Mouse (Mus musculus) testis, postnatal 10 days (tissue): Measurements from ENCODE around the gene Tmem248.

ENCODE experiments used
- DNase-seq: peaks from one replicate; pipeline ENCODE4 v3.0.0; 2021; ENCODE audit warnings: low spot score

Tmem248 gene

DNA sequence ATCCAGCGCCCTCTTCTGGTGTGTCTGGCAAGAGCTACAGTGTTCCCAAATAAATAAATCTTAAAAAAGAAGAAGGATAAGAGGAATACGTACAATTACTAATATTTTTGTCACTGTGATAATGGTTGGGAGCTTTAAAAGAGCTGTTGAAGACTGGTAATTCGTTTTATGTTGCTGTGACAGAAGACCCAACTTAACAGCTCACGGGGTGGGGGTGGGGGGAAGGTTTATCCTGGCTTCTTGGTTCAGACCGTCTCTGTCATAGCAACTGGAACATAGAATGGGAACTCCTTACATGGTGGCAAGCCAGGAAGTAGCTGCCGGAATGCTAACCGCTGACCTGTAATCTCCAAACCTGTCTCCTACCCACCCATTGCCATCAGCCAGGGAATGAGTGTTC, at the start of gene Tmem248:
TSS of gene Tmem248 (plus strand) at position 301 of the 400 bp plus-strand sequence.
- no peak for DNase-seq

DNA sequence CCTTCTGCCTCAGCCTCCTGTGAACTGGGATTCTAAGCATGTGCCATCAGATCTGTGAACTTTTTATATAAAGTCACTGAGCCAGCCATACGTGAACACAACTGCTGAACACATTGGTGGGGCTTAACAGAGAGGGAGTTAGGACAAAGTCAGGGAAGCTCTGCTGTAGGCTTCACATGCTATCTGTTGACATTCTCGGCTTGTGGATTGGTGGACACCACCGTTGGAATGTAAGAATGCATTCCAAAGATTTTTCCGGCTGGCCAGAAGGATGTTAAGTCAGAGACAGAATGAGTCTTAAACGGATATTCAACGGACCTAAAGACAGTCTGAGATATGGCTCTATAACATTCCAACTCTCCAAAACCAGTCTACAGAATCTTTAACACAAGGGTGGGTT, 47.8 kb upstream of the Tmem248 start:
- DNase-seq, result no peak

DNA sequence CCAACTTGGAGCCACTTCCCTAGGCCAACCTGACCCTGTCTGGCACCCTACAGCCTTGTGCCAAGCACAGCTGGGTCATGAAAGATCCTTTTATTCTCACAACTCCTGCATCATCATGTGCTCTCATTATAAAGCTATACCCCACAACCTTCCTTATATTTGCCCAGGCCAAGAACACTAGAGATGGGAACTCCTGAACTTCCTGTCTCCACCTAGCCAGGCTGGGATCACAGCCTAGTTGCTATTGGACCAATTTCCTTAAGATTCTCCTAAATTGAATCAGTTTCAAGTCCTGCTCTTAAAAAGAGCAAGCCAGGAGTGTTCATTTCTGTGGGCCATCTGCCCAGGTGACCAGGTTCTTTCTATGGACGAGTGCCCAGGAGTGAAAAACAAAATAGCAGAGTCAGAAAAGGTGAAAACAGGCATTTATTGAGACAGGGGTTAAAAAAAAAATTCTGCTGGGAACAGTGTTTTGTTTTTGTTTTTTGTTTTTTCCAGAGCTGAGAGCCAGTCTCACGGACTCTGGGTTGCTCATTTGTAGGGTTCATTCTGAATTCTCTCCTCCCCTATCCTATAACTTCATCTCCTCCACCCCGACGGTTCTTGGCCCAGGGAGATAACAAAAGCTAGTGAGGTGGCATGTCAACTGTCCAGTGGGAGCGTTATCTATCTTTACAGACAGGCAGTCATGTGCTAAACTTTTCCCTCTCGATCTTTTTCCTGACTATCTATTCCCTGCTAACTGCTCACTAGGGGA, 46.0 kb upstream of the Tmem248 start:
- no peak for DNase-seq

DNA sequence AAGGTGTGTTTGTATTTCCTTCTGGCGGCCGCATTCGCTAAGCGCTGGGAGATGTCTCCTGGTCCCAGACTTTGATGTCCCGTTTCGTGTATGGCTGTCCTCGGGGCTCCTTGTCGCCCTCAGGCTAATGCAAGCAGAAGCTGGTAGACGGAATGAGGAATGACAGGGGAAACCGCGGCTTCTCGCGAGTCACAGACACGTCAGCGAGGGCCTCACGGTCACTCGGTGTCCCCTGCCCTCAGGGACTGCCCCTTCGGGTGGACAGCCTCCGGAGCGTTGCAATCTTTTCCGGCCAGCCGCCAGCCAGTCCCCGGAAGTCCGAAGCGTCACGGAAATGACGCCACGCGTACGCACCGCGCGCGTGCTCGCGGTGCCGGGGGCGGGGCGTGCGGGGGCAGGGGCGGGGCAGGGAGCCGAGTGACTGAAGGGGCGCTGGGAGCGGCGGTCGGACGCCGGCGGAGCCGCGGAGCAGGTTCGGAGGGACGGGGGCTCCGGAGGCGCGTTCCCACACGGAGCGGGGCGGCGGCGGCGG, 45.4 kb upstream of the Tmem248 start, which contains the start of gene Rabgef1:
TSS of gene Rabgef1 (plus strand) at position 376 of the 532 bp plus-strand sequence.
- DNase-seq, result peak; percentile 95

DNA sequence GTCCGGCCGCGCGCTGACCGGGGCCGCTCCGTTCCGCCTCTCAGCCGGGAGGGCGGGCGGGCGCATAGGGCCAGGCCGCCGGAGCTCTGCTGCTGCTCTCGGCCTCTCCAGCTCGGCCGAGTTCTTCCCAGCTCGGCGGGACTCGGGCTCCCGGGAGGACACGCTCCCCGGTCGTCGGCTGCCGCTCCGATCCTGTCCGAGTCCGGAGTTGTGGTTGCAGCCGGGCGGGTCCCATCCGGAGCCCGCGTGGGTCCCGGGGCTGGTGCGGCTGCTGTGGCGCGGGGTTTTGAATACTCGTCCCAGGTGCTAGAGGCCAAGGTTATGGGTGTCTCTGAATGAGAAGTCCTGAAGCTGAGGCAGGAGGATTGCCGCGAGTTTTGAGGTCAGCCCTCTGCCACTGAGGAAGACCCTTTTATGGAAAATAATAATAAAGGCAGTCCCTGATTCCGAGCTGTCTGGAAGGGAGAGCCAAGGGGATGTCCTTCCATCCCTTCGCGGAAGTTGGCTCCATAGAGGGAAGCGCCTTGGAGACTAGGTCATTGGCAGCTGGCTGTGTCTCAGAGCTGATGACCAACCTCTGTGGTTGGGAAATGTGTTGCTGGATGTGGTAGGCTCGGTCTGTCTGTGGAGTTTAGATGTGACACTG, 44.8 kb upstream of the Tmem248 start:
- peak; percentile 72 for DNase-seq

DNA sequence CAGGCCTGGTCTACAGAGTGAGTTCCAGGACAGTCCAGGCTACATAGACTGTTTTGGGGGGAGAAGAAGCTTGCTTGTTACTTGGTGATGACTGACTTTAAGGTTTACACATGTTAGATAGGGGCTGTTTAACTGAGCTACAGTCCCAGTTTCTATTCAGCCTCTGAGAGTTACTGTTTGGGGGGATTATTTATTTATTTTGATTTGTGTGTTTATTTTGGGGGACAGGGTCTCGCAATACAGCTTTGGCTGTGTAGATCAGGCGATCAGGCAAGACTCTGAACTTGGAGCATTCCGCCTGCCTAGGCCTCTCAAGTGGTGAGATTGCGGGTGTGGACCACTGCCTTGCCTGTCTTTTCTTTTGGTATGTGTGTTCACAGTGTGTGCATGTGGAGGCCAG, 43.9 kb upstream of the Tmem248 start:
- DNase-seq, result no peak

DNA sequence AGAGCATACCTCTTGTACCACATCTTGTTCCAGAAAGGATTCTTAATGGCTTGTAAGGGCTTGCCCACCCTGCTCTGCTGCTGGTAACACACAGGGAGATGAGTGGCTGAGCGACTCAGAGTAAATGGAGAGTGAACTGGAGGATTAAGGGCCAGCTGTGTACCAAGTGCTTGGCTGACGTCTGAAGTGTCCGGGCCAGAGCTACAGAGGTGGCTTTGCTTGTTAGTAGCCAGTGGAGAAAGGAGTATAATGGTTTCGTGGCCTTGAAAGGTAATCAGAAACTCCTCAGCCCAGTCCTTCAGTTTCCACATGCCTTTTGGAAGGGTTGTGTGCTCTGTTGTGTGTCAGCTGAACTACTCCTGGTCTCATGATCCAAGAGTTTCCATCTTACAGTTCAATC, 39.0 kb upstream of the Tmem248 start:
- no peak for DNase-seq

DNA sequence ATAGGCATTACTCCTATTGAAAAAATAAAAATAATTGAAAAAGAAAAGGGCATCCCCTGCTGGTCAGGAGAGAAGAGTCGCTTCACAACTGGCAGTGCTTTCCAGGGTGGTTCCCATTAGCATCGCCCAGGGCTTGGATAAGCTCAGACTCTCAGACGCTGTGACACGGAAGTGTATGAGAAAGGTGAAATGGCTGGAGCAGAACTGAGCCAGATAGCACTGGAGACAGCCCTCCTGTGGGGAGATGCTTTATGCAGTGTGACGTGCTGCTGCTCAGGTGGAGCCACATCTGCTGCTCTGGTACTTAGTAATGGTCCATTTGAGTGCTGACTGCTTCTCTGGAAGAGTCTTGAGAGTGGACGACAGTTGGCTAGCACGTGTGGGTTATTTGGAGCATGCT, 36.5 kb upstream of the Tmem248 start:
- DNase-seq, result no peak

DNA sequence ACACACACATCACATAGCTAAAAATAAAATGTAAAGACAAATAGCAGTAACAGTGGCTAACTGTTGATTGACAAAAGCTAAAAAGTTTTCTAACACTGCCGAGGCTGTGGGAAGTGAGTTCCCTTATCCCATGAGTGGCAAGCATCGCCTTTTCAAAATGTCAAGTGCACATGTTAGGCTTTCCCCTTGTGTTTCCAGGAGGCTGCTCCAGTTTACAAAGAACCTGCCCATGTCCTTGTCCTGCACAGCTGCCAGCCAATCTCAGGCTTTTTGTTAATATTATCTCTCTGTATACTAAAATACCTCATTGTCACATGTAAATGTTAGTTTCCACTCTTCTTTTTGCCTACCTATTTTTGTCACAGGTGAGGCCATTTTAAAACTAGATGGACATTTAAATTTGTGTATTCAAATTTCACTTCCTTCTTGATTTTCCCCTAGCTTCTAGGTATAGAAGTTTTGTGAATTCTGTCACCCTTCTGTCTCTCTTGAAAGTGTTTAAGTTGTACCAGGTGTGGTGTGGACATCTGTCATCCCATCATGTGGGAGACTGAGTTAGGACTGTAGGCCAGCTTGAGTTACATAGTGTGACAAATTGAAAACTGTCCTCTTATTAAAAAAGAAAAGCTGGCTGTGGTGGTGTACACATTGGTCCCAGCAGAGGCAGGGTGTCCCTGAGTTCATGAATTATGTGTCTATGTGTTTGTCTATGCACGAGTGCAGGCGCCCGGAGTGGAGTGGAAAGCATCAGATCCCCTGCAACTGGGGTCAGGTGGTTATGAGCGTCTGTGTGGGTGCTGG, 34.9 kb upstream of the Tmem248 start:
- no peak for DNase-seq

DNA sequence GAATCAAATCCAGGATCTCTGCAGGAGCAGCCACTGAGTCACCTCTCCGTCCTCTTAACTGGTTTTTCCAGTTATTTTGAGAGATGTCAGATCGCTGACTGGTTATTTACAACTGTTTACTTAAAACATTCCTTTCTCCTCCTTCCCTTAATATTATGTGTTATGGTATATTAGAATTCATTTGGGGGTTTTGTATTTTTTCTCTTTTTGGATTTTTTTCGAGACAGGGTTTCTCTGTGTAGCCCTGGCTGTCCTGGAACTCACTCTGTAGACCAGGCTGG, 34.4 kb upstream of the Tmem248 start:
- no peak for DNase-seq

DNA sequence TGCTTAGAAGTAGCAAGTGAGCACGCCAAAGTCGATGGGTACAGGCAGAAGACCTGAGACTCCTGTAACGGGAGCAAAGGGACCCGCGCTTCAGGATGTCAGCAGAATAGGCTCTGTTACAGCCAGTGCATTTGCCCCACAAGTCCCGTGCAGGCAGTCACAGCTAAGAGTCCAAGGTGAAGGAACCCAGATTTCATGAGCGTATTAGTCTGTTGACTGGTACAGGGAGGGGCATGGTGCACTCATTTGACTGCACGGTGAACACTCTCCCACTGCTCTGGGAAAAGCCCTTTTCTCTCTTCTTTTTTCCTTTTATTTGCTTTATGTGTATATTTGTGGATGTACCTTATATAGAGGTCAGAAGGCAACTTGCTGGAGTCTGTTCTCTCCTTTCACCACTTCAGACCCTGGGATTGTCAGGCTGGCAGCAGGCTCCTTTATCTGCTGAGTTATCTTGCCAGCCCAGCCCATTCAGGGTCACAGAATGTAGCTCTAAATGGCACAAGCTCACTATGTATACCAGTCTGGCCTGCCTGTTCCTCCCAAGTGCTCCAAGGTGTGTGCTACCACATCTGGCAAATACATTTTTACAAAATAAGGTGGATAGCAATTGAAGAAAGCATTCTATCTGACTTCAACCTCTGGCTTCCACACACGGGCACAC, 32.6 kb upstream of the Tmem248 start:
- DNase-seq, result no peak

DNA sequence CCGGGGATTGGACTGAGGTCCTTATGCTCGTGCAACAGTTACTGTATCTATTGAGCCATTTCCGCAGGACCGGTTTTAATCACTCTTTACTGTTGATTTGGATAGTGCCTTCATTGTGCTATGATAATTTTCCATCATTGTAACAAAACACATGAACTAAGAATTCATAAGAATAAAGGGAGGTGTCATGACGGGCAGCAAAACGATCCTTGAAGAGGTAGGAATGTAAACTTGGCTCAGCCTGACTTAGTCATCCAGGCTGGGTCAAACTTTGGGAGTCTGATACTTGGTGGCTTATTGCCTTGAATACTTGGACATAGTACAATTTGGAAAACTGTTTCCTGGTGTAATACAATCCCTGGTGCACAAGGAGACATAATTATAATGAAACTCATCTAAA, 31.6 kb upstream of the Tmem248 start:
- DNase-seq, result no peak

DNA sequence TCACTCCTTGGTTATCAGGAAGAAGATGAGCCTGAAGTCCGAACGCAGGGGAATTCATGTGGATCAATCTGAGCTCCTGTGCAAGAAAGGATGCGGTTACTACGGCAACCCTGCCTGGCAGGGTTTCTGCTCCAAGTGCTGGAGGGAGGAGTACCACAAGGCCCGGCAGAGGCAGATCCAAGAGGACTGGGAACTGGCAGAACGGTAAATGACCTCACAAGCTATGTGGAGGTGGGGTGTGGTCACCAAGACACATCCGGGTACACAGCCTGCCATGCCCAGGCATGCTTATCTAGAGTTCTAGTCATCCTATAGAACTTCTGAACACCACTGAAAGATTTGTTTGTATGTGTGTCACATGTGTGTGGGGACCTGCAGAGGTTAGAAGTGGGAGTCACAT, 29.5 kb upstream of the Tmem248 start:
- no peak for DNase-seq

DNA sequence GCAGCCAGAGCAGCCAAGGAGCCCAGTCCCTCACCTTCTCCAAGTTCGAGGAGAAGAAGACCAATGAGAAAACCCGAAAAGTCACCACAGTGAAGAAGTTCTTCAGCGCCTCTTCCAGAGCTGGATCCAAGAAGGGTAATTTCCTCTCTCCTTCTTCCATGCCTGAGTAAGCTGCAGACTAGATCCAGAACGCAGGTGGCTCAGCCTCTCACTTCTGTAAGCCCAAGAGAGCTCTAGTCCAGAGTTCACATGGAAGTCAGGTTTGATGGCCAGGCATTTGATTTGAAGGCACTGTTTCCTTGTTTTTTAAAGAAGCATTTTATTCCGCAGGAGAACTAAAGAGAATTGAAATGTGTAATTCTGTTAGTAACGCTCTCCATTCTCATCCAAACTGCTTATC, 26.0 kb upstream of the Tmem248 start:
- DNase-seq, result no peak

DNA sequence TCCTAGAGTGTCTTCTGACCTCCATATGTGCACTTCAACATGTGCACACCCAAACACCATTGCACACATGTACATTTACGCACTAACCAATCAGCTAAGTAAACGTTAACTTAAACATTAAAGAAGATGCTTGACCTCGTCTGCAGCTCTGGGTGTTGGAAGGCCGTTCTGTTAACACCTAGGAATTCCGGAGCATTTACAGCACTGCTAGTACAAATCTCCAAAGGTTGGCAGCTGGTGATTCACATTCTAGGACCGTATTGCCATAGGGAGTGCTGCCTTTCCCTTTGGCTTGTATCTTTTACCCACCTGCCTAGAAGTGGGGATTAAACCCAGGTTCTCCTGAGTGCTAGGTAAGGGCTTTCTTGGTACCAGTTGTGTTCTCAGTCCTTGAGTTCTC, 25.0 kb upstream of the Tmem248 start:
- no peak for DNase-seq

DNA sequence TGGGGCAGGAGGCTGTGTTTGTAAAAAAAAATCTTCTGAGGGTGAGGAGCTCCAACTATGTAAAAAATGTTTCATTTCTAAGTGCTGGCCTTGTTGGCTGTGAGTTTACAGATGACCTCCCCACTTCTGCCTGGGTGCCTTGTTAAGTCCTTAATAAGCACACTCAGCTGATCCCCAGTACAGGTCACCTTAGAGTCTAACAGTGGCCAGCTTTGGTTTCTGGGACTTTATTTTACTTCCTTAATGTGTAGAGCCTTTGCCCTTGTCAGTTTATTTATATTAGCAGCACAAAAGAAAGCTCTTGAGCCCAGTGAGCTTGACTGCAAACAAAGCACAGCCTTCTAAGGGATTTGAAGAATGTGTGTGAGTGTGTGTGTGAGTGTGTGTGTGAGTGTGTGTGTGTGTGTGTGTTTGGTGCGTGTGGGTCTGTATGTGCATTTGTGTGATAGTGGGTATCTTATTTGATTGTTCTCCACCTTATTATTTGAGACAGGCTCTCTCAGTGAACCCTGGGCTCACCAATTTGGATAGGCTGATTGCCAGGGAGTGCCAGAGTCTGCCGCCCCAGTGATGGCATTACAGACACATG, 24.4 kb upstream of the Tmem248 start:
- DNase-seq, result no peak

DNA sequence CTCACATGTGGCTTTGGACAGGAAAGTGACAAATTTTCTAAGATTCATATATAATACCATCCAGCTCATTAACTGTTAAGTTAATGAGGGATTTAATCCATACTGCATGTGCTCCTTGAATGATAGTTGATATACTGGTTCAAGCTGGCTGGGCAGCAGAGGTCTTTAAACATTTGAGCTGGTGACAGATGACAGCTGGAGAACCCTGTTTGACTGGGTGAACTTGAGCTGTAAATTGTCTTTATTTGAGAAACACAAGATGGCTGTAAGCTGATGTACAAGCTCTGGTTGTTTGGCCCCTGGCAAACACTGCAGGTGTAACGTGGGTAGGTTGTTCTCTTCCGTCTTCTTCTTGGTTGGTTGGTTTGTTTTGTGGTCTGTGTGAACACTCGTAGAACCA, 23.1 kb upstream of the Tmem248 start:
- no peak for DNase-seq

DNA sequence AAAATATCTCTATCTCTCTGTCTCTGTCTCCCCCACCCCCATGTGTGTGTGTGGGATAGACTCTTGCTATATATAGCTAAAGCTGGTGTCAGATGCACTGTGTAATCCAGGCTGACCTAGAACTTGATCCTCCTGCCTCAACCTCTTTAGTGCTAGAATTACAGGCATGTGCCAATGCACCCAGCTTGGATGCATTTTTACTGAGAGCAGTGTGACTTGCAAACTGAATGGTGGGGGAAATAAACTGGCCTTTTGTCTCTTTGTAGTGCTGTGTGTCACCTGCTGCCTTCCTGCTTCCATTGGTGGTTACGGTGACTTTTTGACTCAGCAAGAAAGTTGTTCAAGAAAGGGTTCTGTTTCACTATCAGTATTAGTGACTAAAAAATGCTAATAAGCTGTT, 20.6 kb upstream of the Tmem248 start:
- DNase-seq, result no peak

DNA sequence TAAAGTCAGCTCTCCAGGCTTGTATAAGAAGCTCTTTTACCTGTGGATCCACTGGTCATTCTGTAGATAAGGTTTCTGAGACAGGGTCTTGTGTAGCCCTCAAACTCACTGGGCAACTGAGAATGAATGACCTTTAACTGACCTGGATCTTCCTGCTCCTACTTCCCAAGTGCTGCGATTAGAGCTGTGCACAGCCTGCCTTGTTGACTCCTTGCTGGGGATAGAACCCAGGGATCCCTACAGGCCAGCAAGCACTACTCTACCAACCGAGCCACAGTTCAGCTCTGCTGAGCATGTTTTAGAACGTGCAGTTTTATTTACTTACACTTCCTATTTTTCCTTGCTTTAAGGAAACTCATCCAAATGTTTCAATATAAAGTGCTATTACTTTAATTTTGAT, 19.4 kb upstream of the Tmem248 start:
- no peak for DNase-seq

DNA sequence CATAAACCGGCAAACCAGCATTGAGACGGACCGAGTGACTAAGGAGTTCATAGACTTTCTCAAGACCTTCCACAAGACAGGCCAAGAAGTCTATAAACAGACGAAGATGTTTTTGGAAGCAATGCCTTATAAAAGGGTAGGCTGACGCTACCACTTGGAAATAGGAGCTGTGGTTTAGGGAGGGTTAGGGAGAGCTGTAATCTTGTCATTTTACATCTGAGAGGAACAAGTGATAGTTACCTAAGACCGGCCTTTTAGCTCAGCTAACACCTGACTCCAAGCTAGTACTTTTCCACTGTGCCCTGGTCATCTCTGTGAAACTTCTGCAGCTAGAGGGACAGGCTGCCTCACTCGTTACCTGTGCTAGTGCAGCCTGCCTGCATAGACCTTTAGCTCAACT, 18.9 kb upstream of the Tmem248 start:
- DNase-seq, result no peak

DNA sequence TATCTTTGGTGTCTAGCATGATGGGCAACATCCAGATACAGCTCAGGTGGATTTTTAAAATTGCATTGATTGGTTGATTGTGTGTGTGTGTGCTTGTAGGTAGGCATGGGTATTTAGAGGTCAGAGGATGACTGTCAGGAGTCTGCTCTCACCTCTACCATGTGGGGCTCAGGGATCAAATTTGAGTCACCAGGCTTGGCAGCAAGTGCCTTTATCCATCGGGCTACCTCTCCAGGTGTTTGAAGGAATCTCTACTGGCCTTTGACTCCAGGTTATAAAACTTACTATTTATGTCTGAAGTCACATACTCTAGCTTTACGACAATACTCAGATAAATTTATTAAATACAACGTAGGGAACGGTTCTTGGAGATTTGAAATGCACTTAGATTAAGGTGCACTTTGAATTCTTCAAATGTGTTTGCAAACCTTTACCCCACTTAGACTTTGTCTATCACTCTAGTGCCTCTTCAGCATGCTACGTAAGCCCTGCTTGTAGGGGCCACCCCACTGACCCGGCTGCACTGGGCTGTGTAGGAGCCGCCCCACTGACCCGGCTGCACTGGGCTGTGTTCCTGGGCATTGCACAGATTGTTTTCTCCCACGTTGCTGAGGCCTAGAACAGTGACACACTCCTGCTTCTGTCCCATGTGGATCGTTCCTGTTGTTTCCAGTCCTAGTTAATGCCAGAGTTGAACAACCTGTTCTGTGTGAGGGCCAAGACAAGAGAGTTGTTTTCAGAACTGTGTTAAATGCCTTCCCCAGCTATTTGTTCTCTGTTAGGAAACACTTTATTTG, 16.4 kb upstream of the Tmem248 start:
- DNase-seq, result no peak
